Mouse (Mus musculus): ENCODE results near the gene Mob1b. TPM values are rescaled to one million over a fixed set of nuclear protein-coding genes. Genes with fewer than 3 reads are reported as not detected.
A peak's percentile ranks its signal among the peaks of the same experiment; 100 is the strongest.

Gene Mob1b
- polyA plus RNA-seq, 1 experiment, result 22.6 TPM

DNA sequence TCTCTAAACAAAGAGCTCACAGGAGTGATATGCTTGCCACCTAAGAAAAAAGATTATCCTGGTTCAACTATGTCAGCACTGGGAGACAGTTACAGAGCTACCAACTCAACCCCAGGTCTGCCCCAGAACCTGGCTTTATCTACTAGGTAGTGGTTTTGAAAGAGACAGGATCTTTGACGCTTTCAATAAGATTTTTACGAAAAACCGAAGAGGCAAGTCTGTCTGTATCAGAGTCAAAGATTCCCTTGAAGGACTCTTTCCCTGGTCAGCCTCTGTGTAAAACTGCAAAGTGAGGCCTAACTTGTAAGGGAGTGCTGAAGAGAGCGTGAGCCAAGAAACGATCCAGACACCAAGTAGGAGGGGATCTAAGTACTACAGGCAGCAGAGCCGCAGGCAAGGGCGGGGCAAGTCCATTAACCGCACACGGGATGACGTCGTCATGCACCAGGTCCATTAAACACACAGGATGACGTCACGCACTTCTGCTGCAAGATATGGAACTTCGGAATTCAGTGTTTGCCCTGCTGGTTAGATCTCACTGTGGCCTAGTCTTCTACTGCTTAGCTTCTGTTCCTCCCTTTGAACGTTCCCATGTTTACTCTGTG is 32.0 kb upstream of the Mob1b start:
- Histone ChIP-seq H3K4me1 (ENCODE audit: control insufficient read depth, insufficient read depth, low read length) (peaks cover 1% of the 10 kb centered on the region), H3K9me3 (replicated peaks; ENCODE audit: control insufficient read depth, insufficient read depth, low read length, poor library complexity, severe bottlenecking) (no peaks in the 10 kb centered on the region), H3K4me3 (ENCODE audit: low read depth, low read length) (no peak overlapping the region), H3K27me3 (ENCODE audit: control insufficient read depth, insufficient read depth, low read length, poor library complexity, severe bottlenecking) (no peaks in the 10 kb centered on the region), H3K36me3 (ENCODE audit: control insufficient read depth, insufficient read depth, low read length, poor library complexity, severe bottlenecking) (no peaks in the 10 kb centered on the region), H3K9ac (ENCODE audit: low read depth, poor library complexity, severe bottlenecking) (no peak overlapping the region), H3K27ac (ENCODE audit: insufficient read depth, low read length) (no peak overlapping the region)
- TF ChIP-seq CTCF (IDR thresholded peaks at IDR 0.05; ENCODE audit: low read depth, low read length), result no peak
- TF ChIP-seq POLR2A (IDR thresholded peaks at IDR 0.05; ENCODE audit: insufficient read depth, low read length), result no peak
- TF ChIP-seq EP300 (IDR thresholded peaks at IDR 0.05; ENCODE audit: insufficient read depth, low read depth, low read length), result 0 out of 2 replicates have a peak, but pooled peaks have one; percentile 32

DNA sequence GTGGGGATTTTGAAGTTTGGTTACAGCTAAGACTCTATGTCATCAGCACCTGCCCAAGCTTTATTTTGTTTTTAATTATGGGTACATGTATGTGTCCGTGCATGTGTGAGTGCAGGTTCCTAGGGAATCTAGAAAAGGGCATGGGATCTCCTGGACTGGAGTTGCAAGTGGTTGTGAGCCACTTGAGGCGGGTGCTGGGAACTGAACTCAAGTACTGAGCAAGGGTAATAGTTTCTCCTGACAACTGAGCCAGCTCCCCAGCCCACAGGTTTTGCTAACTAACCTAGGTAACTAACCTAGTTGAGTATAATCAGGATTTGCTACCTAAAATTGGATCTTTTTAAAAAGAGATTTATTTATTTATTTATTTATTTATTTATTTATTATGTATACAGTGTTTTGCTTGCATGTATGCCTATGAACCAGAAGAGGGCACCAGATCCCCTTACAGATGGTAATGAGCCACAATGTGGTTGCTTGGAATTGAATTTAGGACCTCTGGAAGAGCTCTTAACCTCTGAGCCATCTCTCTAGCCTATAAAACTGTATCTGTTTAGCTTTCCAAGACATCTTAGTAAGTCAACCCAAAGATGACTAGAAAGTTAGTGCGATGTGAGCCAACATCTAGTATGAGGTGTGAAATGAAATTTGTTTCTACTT is 31.2 kb upstream of the Mob1b start:
- Histone ChIP-seq H3K27ac (ENCODE audit: insufficient read depth, low read length) (no peak overlapping the region), H3K36me3 (ENCODE audit: control insufficient read depth, insufficient read depth, low read length, poor library complexity, severe bottlenecking) (no peaks in the 10 kb centered on the region), H3K9me3 (replicated peaks; ENCODE audit: control insufficient read depth, insufficient read depth, low read length, poor library complexity, severe bottlenecking) (no peaks in the 10 kb centered on the region), H3K4me1 (ENCODE audit: control insufficient read depth, insufficient read depth, low read length) (peaks cover 1% of the 10 kb centered on the region), H3K27me3 (ENCODE audit: control insufficient read depth, insufficient read depth, low read length, poor library complexity, severe bottlenecking) (no peaks in the 10 kb centered on the region), H3K4me3 (ENCODE audit: low read depth, low read length) (no peak overlapping the region), H3K9ac (ENCODE audit: low read depth, poor library complexity, severe bottlenecking) (no peak overlapping the region)
- TF ChIP-seq EP300 (IDR thresholded peaks at IDR 0.05; ENCODE audit: insufficient read depth, low read depth, low read length) (no peak), CTCF (IDR thresholded peaks at IDR 0.05; ENCODE audit: low read depth, low read length) (peak; percentile 7)

DNA sequence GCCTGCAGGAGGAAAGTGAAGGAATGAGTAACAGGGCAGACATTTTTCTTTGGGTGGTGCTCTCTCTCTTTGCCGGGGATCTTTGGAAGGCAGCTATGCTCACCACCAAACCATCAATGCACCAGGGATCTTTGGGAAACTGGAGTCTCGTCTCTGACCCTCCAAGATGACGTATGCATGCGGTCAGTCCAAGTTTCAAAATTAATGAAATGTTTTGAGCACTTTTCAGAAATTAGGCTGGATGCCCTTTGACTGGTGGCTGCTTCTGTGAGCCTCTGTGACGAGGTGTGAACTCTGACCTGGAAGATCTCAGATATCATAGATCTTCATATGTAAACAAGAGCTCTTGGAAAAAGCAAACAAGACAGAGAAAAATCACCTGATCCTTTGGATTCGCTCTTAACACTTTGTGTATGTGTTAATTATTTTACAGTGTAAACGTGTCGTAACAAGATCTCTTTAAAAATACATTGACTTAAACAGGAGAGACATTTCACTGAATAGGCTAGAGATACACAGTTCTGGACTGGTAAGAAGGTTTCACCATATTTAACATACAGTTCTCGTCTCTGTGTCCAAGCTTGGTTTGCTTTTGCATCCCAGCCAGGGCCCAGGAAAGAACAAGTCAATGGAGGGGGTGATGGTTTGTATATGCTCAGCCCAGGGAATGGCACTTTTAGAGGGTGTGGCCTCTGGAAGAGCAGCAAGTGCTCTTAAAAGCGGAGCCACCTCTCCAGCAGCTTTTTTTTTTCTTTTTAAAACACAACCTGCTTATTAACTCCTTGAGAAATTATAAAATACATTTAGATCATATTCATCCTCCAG is 29.8 kb upstream of the Mob1b start:
- H3K4me1 ChIP-seq (ENCODE audit: control insufficient read depth, insufficient read depth, low read length), result no peaks in the 10 kb centered on the region
- no peak overlapping the region for H3K4me3 ChIP-seq (ENCODE audit: low read depth, low read length)
- H3K27me3 ChIP-seq (ENCODE audit: control insufficient read depth, insufficient read depth, low read length, poor library complexity, severe bottlenecking), result no peaks in the 10 kb centered on the region
- TF ChIP-seq POLR2A (IDR thresholded peaks at IDR 0.05; ENCODE audit: insufficient read depth, low read length) (no peak), CTCF (IDR thresholded peaks at IDR 0.05; ENCODE audit: low read depth, low read length) (no peak), EP300 (IDR thresholded peaks at IDR 0.05; ENCODE audit: insufficient read depth, low read depth, low read length) (no peak)
- H3K9ac ChIP-seq (ENCODE audit: low read depth, poor library complexity, severe bottlenecking), result no peak overlapping the region
- no peaks in the 10 kb centered on the region for H3K9me3 ChIP-seq (replicated peaks; ENCODE audit: control insufficient read depth, insufficient read depth, low read length, poor library complexity, severe bottlenecking)
- no peak overlapping the region for H3K27ac ChIP-seq (ENCODE audit: insufficient read depth, low read length)
- no peaks in the 10 kb centered on the region for H3K36me3 ChIP-seq (ENCODE audit: control insufficient read depth, insufficient read depth, low read length, poor library complexity, severe bottlenecking)

DNA sequence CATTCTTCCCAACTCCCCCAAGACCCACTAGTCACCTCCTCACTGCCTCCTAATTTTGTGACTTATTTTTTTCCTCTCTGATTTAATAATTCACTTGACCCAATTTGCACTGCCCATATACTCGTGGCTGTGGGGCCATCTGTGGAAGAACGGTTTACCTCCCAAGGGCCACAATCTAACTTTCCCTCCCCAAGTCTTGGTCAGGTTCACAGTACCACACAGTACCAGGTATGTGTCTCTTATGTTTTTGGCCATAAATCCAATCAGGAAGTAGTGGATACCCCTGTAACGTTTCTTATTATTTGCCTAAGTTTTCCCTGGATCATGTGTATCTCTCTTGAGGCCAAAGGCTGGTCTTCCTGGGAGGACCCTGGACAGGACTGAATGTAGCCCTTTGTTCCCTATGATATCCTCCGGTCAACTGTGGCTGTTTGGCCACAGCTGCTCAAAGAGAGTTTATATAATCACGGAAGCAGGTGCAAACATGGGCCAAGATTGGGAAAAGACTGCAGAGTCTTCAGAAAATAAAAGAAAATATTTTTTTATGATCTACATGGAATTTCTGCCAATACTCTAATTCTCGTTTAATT is 29.1 kb upstream of the Mob1b start:
- no peak overlapping the region for H3K4me3 ChIP-seq (ENCODE audit: low read depth, low read length)
- H3K9me3 ChIP-seq (replicated peaks; ENCODE audit: control insufficient read depth, insufficient read depth, low read length, poor library complexity, severe bottlenecking), result no peaks in the 10 kb centered on the region
- H3K9ac ChIP-seq (ENCODE audit: low read depth, poor library complexity, severe bottlenecking), result no peak overlapping the region
- H3K4me1 ChIP-seq (ENCODE audit: control insufficient read depth, insufficient read depth, low read length), result no peaks in the 10 kb centered on the region
- no peaks in the 10 kb centered on the region for H3K27me3 ChIP-seq (ENCODE audit: control insufficient read depth, insufficient read depth, low read length, poor library complexity, severe bottlenecking)
- H3K27ac ChIP-seq (ENCODE audit: insufficient read depth, low read length), result no peak overlapping the region
- TF ChIP-seq CTCF (IDR thresholded peaks at IDR 0.05; ENCODE audit: low read depth, low read length) (no peak), EP300 (IDR thresholded peaks at IDR 0.05; ENCODE audit: insufficient read depth, low read depth, low read length) (no peak), POLR2A (IDR thresholded peaks at IDR 0.05; ENCODE audit: insufficient read depth, low read length) (no peak)
- no peaks in the 10 kb centered on the region for H3K36me3 ChIP-seq (ENCODE audit: control insufficient read depth, insufficient read depth, low read length, poor library complexity, severe bottlenecking)

DNA sequence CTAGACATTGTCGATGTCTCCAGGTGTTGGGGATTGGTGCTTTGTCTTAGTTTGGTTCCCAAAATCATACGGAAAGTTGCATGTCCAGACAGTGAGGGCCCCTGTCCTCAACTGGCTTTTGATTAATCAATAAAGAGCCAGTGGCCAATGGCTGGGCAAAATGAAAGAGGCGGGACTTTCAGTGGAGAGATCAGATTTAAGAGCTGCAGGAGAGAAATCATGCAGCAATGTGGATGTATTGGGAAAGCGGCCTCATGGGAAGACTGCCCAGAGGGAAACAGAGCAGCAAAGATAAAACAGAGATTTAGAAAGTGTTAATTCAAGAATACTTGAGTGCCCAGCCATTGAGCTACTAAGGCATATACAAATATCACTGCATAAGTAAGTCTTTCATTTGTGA is 28.1 kb upstream of the Mob1b start:
- H3K9ac ChIP-seq (ENCODE audit: low read depth, poor library complexity, severe bottlenecking), result no peak overlapping the region
- no peaks in the 10 kb centered on the region for H3K36me3 ChIP-seq (ENCODE audit: control insufficient read depth, insufficient read depth, low read length, poor library complexity, severe bottlenecking)
- no peaks in the 10 kb centered on the region for H3K9me3 ChIP-seq (replicated peaks; ENCODE audit: control insufficient read depth, insufficient read depth, low read length, poor library complexity, severe bottlenecking)
- TF ChIP-seq EP300 (IDR thresholded peaks at IDR 0.05; ENCODE audit: insufficient read depth, low read depth, low read length) (no peak), POLR2A (IDR thresholded peaks at IDR 0.05; ENCODE audit: insufficient read depth, low read length) (no peak), CTCF (IDR thresholded peaks at IDR 0.05; ENCODE audit: low read depth, low read length) (no peak)
- no peak overlapping the region for H3K4me3 ChIP-seq (ENCODE audit: low read depth, low read length)
- no peak overlapping the region for H3K27ac ChIP-seq (ENCODE audit: insufficient read depth, low read length)
- no peaks in the 10 kb centered on the region for H3K4me1 ChIP-seq (ENCODE audit: control insufficient read depth, insufficient read depth, low read length)
- no peaks in the 10 kb centered on the region for H3K27me3 ChIP-seq (ENCODE audit: control insufficient read depth, insufficient read depth, low read length, poor library complexity, severe bottlenecking)
